Mouse (Mus musculus) MEL (cell line): ENCODE data around the gene Top2a. TPM values are rescaled to one million over a fixed set of nuclear protein-coding genes. Genes with fewer than 3 reads are reported as not detected.

Experiments used
- DNase-seq: peaks from one replicate; pipeline ENCODE4 v3.0.0; 2011; ENCODE audit warnings: low read depth, low spot score
- H3K27ac ChIP-seq: 2 replicates; pipeline ENCODE4 v1.5.1; 2012; ENCODE audit warnings: low read depth, mild to moderate bottlenecking, control low read depth, low read length, moderate library complexity; ENCODE audit not compliant: control insufficient read depth
- H3K27me3 ChIP-seq, 2 experiments: fragments of 150-350 bp in 1 of 2; sonication (generic) in 1 of 2; 2 replicates each; pipeline ENCODE4 v1.6.1; 2012; ENCODE audit warnings: low read length in 2 of 2, mild to moderate bottlenecking in 2 of 2, improper control_type of control experiment in 1 of 2, moderate library complexity in 1 of 2; ENCODE audit not compliant: insufficient read depth in 2 of 2, control insufficient read depth in 1 of 2
- H3K36me3 ChIP-seq, 2 experiments: 2 replicates each; pipeline ENCODE4 v1.6.1; 2012 to 2014; ENCODE audit warnings: low read length in 2 of 2, improper control_type of control experiment in 1 of 2, inconsistent platforms in 1 of 2, mild to moderate bottlenecking in 1 of 2; ENCODE audit not compliant: insufficient read depth in 2 of 2, control insufficient read depth in 1 of 2
- H3K4me1 ChIP-seq, 2 experiments: fragments of 150-350 bp in 1 of 2; sonication (generic) in 1 of 2; 2 replicates each; pipeline ENCODE4 v1.6.1; 2012; ENCODE audit warnings: low read length in 2 of 2, improper control_type of control experiment in 1 of 2, mild to moderate bottlenecking in 1 of 2; ENCODE audit not compliant: insufficient read depth in 2 of 2, control insufficient read depth in 1 of 2
- H3K4me3 ChIP-seq, 2 experiments: fragments of 150-350 bp in 1 of 2; sonication (generic) in 1 of 2; 2 replicates each; pipeline ENCODE4 v1.5.1; 2012; ENCODE audit warnings: low read depth in 2 of 2, low read length in 2 of 2, mild to moderate bottlenecking in 2 of 2, moderate library complexity in 2 of 2, control low read depth in 1 of 2, improper control_type of control experiment in 1 of 2; ENCODE audit not compliant: control insufficient read depth in 1 of 2, insufficient read depth in 1 of 2
- H3K79me2 ChIP-seq: 2 replicates; pipeline ENCODE4 v1.6.1; 2012; ENCODE audit warnings: mild to moderate bottlenecking, low read length, moderate library complexity; ENCODE audit not compliant: control insufficient read depth, poor library complexity, insufficient read depth
- H3K9ac ChIP-seq: 2 replicates; pipeline ENCODE4 v1.6.1; 2012; ENCODE audit warnings: low read depth, mild to moderate bottlenecking, control low read depth, low read length, moderate library complexity; ENCODE audit not compliant: control insufficient read depth, poor library complexity, severe bottlenecking
- H3K9me3 ChIP-seq: fragments of 150-350 bp; sonication (generic); replicated peaks from 2 replicates; pipeline ENCODE4 v1.6.1; 2012; ENCODE audit warnings: mild to moderate bottlenecking, low read length, improper control_type of control experiment, moderate library complexity; ENCODE audit not compliant: insufficient read depth
- BHLHE40 ChIP-seq: IDR thresholded peaks from 2 replicates; pipeline ENCODE4 v1.6.1; 2012; ENCODE audit warnings: low read depth, mild to moderate bottlenecking, inconsistent platforms, low read length, improper control_type of control experiment, borderline replicate concordance
- CHD1 ChIP-seq: IDR thresholded peaks from 2 replicates; pipeline ENCODE4 v1.6.1; 2012; ENCODE audit warnings: low read depth, mild to moderate bottlenecking, inconsistent platforms, low read length, improper control_type of control experiment
- CHD2 ChIP-seq: IDR thresholded peaks from 2 replicates; pipeline ENCODE4 v1.6.1; 2011; ENCODE audit warnings: low read length, improper control_type of control experiment
- E2F4 ChIP-seq: IDR thresholded peaks from 2 replicates; pipeline ENCODE4 v1.6.1; 2011; ENCODE audit warnings: low read depth, low read length, improper control_type of control experiment, borderline replicate concordance
- ELF1 ChIP-seq: IDR thresholded peaks from 2 replicates; pipeline ENCODE4 v1.6.1; 2014; ENCODE audit warnings: low read depth, mild to moderate bottlenecking, inconsistent platforms, low read length, improper control_type of control experiment, moderate library complexity
- EP300 ChIP-seq, 2 experiments: IDR thresholded peaks; 2 replicates each; pipeline ENCODE4 v1.6.1; 2011; ENCODE audit warnings: improper control_type of control experiment in 2 of 2, low read length in 2 of 2, low read depth in 1 of 2, mild to moderate bottlenecking in 1 of 2
- ETS1 ChIP-seq: IDR thresholded peaks from 2 replicates; pipeline ENCODE4 v1.6.1; 2012; ENCODE audit warnings: low read depth, mild to moderate bottlenecking, inconsistent platforms, low read length, improper control_type of control experiment, moderate library complexity
- HCFC1 ChIP-seq: IDR thresholded peaks from 2 replicates; pipeline ENCODE4 v1.6.1; 2012; ENCODE audit warnings: low read depth, mild to moderate bottlenecking, inconsistent platforms, low read length, improper control_type of control experiment, moderate library complexity
- KAT2A ChIP-seq: conservative IDR thresholded peaks from 2 replicates; pipeline ENCODE4 v1.6.1; 2012; ENCODE audit warnings: low read depth, low read length, improper control_type of control experiment, inconsistent platforms
- MAFK ChIP-seq: IDR thresholded peaks from 2 replicates; pipeline ENCODE4 v1.6.1; 2011; ENCODE audit warnings: low read depth, mild to moderate bottlenecking, low read length, improper control_type of control experiment, borderline replicate concordance
- MAZ ChIP-seq: IDR thresholded peaks from 2 replicates; pipeline ENCODE4 v1.6.1; 2012; ENCODE audit warnings: low read depth, mild to moderate bottlenecking, inconsistent platforms, low read length, improper control_type of control experiment
- NRF1 ChIP-seq: IDR thresholded peaks from 2 replicates; pipeline ENCODE4 v1.6.1; 2014; ENCODE audit warnings: low read depth, mild to moderate bottlenecking, inconsistent platforms, low read length, improper control_type of control experiment, moderate library complexity; ENCODE audit not compliant: poor library complexity, insufficient read depth, severe bottlenecking
- POLR2A ChIP-seq, 2 experiments: IDR thresholded peaks; 2 replicates each; pipeline ENCODE4 v1.6.1; 2011 to 2012; ENCODE audit warnings: low read length in 2 of 2, mild to moderate bottlenecking in 2 of 2, control low read depth in 1 of 2, improper control_type of control experiment in 1 of 2, low read depth in 1 of 2, moderate library complexity in 1 of 2; ENCODE audit not compliant: control insufficient read depth in 1 of 2, insufficient read depth in 1 of 2, poor library complexity in 1 of 2
- POLR2AphosphoS2 ChIP-seq: IDR thresholded peaks from 2 replicates; pipeline ENCODE4 v1.6.1; 2011; ENCODE audit warnings: low read length, improper control_type of control experiment
- POLR2AphosphoS5 ChIP-seq: IDR thresholded peaks from 2 replicates; pipeline ENCODE4 v1.6.1; 2012; ENCODE audit warnings: low read depth, borderline replicate concordance, mild to moderate bottlenecking, inconsistent platforms, low read length, moderate library complexity, mixed read lengths
- RAD21 ChIP-seq: IDR thresholded peaks from 2 replicates; pipeline ENCODE4 v1.6.1; 2011; ENCODE audit warnings: mild to moderate bottlenecking, low read depth, low read length, improper control_type of control experiment
- RCOR1 ChIP-seq: IDR thresholded peaks from 2 replicates; pipeline ENCODE4 v1.6.1; 2012; ENCODE audit warnings: low read depth, mild to moderate bottlenecking, inconsistent platforms, low read length, improper control_type of control experiment
- SMC3 ChIP-seq: IDR thresholded peaks from 2 replicates; pipeline ENCODE4 v1.6.1; 2011; ENCODE audit warnings: low read depth, low read length, improper control_type of control experiment
- TAL1 ChIP-seq: IDR thresholded peaks from 2 replicates; pipeline ENCODE4 v1.6.1; 2012; ENCODE audit warnings: mild to moderate bottlenecking, inconsistent platforms, low read length, moderate library complexity, mixed read lengths
- TBP ChIP-seq: IDR thresholded peaks from 2 replicates; pipeline ENCODE4 v1.8.0; 2011; ENCODE audit warnings: low read depth, low read length, improper control_type of control experiment
- UBTF ChIP-seq: IDR thresholded peaks from 2 replicates; pipeline ENCODE4 v1.6.1; 2012; ENCODE audit warnings: low read depth, mild to moderate bottlenecking, inconsistent platforms, low read length, improper control_type of control experiment, moderate library complexity, borderline replicate concordance; ENCODE audit not compliant: insufficient read depth
- USF2 ChIP-seq, 2 experiments: IDR thresholded peaks; 2 replicates each; pipeline ENCODE4 v1.6.1; 2011 to 2012; ENCODE audit warnings: improper control_type of control experiment in 2 of 2, low read length in 2 of 2, borderline replicate concordance in 1 of 2, inconsistent platforms in 1 of 2, low read depth in 1 of 2, mild to moderate bottlenecking in 1 of 2; ENCODE audit not compliant: insufficient read depth in 1 of 2
- ZC3H11A ChIP-seq: IDR thresholded peaks from 2 replicates; pipeline ENCODE4 v1.6.1; 2012; ENCODE audit warnings: low read depth, mild to moderate bottlenecking, inconsistent platforms, low read length, improper control_type of control experiment
- ZKSCAN1 ChIP-seq: IDR thresholded peaks from 2 replicates; pipeline ENCODE4 v1.6.1; 2012; ENCODE audit warnings: low read depth, mild to moderate bottlenecking, inconsistent platforms, low read length, improper control_type of control experiment, moderate library complexity
- ZMIZ1 ChIP-seq: IDR thresholded peaks from 2 replicates; pipeline ENCODE4 v1.6.1; 2012; ENCODE audit warnings: low read depth, mild to moderate bottlenecking, inconsistent platforms, low read length, improper control_type of control experiment, moderate library complexity
- ZNF384 ChIP-seq: IDR thresholded peaks from 2 replicates; pipeline ENCODE4 v1.6.1; 2012; ENCODE audit warnings: low read depth, mild to moderate bottlenecking, inconsistent platforms, low read length, improper control_type of control experiment
- polyA plus RNA-seq, 2 experiments: library from polyadenylated mRNA; stranded (reverse) in 1 of 2; unstranded in 1 of 2; fragments of >175 nt in 1 of 2; fragments of >200 nt in 1 of 2; gene quantifications; 2 replicates each; pipeline versions ENCODE4 v1.2.1 to v1.2.4; 2012; ENCODE audit warnings: low replicate concordance in 2 of 2, low read depth in 1 of 2; ENCODE audit not compliant: insufficient read length in 2 of 2, insufficient read depth in 1 of 2, missing spikeins in 1 of 2
- total RNA-seq: library from RNA; depleted of rRNA; stranded (reverse); fragments of 300-350 nt; gene quantifications from 2 replicates; pipeline ENCODE4 v1.2.3, GENCODE M21; 2012

The Top2a gene
- total and polyA plus RNA-seq, 3 experiments, result 395 to 643 (median 443) TPM

DNA sequence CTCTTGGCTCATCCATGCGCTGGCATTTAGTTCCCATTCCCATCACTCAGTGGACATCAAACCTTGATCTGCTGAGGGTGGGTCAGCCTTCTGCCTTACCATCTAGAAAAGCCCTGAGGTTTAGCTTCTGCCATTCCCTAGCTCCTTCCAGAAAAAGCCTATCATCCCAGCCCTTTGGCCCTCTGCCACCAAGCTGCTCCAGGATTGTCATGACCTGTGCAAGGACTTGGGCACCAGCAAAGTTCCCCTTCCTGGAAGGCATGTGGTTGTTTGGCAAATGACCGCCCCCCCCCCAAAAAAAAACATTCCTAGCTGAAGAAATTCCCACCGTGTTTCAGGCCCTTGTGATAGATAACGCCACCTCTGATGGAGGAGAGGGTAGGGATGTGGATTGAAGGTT is 31.2 kb upstream of the Top2a start:
- TF ChIP-seq ZMIZ1 (peak; percentile 8; the same call in 1 of the 2 replicates), E2F4 (no peak)
- Histone ChIP-seq H3K4me3 (no peak overlapping the region), H3K9me3 (no peaks in the 10 kb centered on the region), H3K27me3 (no peaks in the 10 kb centered on the region), H3K4me1 (no peaks in the 10 kb centered on the region), H3K27ac (no peak overlapping the region), H3K36me3 (no peaks in the 10 kb centered on the region), H3K9ac (no peak overlapping the region), H3K79me2 (no peaks in the 10 kb centered on the region)
- DNase-seq, result no peak

DNA sequence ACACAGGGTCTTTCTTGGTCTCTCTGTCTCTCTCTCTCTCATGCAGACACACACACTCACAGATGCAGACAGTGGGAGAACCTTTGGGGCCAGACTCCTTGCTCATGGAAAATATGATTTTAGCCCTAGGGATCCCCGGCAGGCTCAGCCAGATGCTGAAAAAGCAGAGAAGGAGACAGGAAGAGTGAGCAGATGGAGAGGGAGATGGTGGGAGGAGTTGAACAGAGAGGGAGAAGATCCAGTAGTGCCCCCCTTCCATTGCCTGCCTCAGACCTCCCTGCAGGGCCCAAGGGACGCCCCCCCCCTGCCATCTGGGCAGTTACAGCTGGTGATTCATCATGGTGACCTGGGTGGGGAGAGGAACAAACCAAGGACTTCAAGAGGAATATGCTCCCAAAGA is 23.7 kb upstream of the Top2a start:
- DNase-seq, result no peak
- H3K27ac ChIP-seq, result no peak overlapping the region
- H3K27me3 ChIP-seq, result no peaks in the 10 kb centered on the region
- H3K79me2 ChIP-seq, result no peaks in the 10 kb centered on the region
- H3K9ac ChIP-seq, result no peak overlapping the region
- no peaks in the 10 kb centered on the region; a peak in 1 of 4 replicates for H3K36me3 ChIP-seq
- TF ChIP-seq NRF1 (no peak), ZMIZ1 (no peak), SMC3 (no peak), ETS1 (no peak), KAT2A (no peak), UBTF (no peak), MAZ (no peak), ZKSCAN1 (no peak), RCOR1 (no peak), ZC3H11A (no peak), ELF1 (no peak), POLR2AphosphoS5 (no peak), ZNF384 (no peak), POLR2A (IDR thresholded peaks at IDR 0.05; ENCODE audit: control insufficient read depth in 1 of 2, insufficient read depth in 1 of 2, low read depth in 1 of 2, low read length in 2 of 2, poor library complexity in 1 of 2) (no peak)
- TF ChIP-seq, all 39 proteins: peak for 0
- no peak overlapping the region for H3K4me3 ChIP-seq
- H3K4me1 ChIP-seq, result no peaks in the 10 kb centered on the region
- H3K9me3 ChIP-seq, result no peaks in the 10 kb centered on the region

DNA sequence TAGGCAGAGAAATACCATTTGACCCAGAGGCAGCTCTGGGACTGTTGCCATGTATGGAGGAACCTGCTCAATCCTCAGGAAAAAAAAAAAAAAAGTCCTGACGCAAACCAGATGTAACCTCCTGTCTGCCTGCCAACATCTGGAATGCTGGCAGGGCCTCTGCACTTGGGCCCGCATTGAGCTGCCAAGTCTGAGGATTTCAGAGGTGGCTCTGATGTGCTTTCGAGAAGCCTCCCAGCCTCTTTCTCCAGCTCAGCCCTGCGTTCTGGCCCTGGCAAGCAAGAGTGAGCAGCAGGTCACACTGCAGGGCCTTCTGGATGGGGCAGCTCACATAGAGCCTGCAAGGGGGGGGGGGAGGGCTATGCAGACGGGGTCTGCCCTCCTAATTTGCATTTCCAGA is 23.1 kb upstream of the Top2a start:
- H3K4me1 ChIP-seq, result peaks cover 0 to 4% of the 10 kb centered on the region in 2 experiments; a peak in 1 of 4 replicates
- no peak overlapping the region for H3K4me3 ChIP-seq
- H3K79me2 ChIP-seq, result no peaks in the 10 kb centered on the region
- H3K9ac ChIP-seq, result no peak overlapping the region
- no peaks in the 10 kb centered on the region for H3K27me3 ChIP-seq
- DNase-seq, result no peak
- no peaks in the 10 kb centered on the region; a peak in 1 of 4 replicates for H3K36me3 ChIP-seq
- no peak overlapping the region for H3K27ac ChIP-seq
- H3K9me3 ChIP-seq, result no peaks in the 10 kb centered on the region
- TF ChIP-seq TAL1, result no peak
- no peak for TF ChIP-seq KAT2A
- no peak for TF ChIP-seq POLR2AphosphoS2
- no peak for TF ChIP-seq EP300 (IDR thresholded peaks at IDR 0.05; ENCODE audit: low read depth in 1 of 2, low read length in 2 of 2)
- no peak for TF ChIP-seq MAFK
- no peak for TF ChIP-seq CHD1
- TF ChIP-seq TBP, result no peak
- TF ChIP-seq ZNF384, result no peak
- TF ChIP-seq RAD21, result no peak
- no peak for TF ChIP-seq BHLHE40
- TF ChIP-seq USF2 (IDR thresholded peaks at IDR 0.05; ENCODE audit: borderline replicate concordance in 1 of 2, insufficient read depth in 1 of 2, low read depth in 1 of 2, low read length in 2 of 2), result no peak
- TF ChIP-seq ZC3H11A, result no peak
- TF ChIP-seq HCFC1, result no peak
- TF ChIP-seq CHD2, result no peak
